Mouse (Mus musculus): ENCODE measurements around the gene Tifa. TPM values are rescaled to one million over a fixed set of nuclear protein-coding genes. Genes with fewer than 3 reads are reported as not detected.
A peak's percentile ranks its signal among the peaks of the same experiment; 100 is the strongest.

Gene Tifa
- polyA plus RNA-seq, 1 experiment from 2014 or later, result 2.5 TPM

- ATAC-seq (ENCODE audit: low read depth), result no peak
- 90% methylated on average over 2 of the region's 2 CpGs for WGBS
- Histone ChIP-seq H3K36me3 (ENCODE audit: control insufficient read depth, insufficient read depth, low read length) (no peaks in the 10 kb centered on the region), H3K4me1 (ENCODE audit: control insufficient read depth, insufficient read depth, low read length) (no peaks in the 10 kb centered on the region), H3K27me3 (ENCODE audit: control insufficient read depth, insufficient read depth, low read length) (no peaks in the 10 kb centered on the region), H3K27ac (ENCODE audit: low read depth, low read length) (no peak overlapping the region), H3K9ac (replicated peaks; ENCODE audit: low read depth, low read length) (no peak overlapping the region), H3K9me3 (ENCODE audit: control insufficient read depth, low read length) (no peaks in the 10 kb centered on the region), H3K4me2 (ENCODE audit: low read depth, low read length) (no peak overlapping the region), H3K4me3 (ENCODE audit: low read depth, low read length) (no peak overlapping the region)
Observed at GRCm38 (mm10) chr3:127843324-127843940, 53.8 kb downstream of the Tifa start.

- no peak overlapping the region for H3K27ac ChIP-seq (ENCODE audit: low read depth, low read length)
- ATAC-seq (ENCODE audit: low read depth), result no peak
- H3K4me1 ChIP-seq (ENCODE audit: control insufficient read depth, insufficient read depth, low read length), result no peaks in the 10 kb centered on the region
- H3K4me2 ChIP-seq (ENCODE audit: low read depth, low read length), result no peak overlapping the region
- WGBS, result 94% methylated on average over 5 of the region's 5 CpGs
- H3K9ac ChIP-seq (replicated peaks; ENCODE audit: low read depth, low read length), result no peak overlapping the region
- no peak overlapping the region for H3K4me3 ChIP-seq (ENCODE audit: low read depth, low read length)
- H3K9me3 ChIP-seq (ENCODE audit: control insufficient read depth, low read length), result no peaks in the 10 kb centered on the region
- no peaks in the 10 kb centered on the region for H3K27me3 ChIP-seq (ENCODE audit: control insufficient read depth, insufficient read depth, low read length)
- no peaks in the 10 kb centered on the region for H3K36me3 ChIP-seq (ENCODE audit: control insufficient read depth, insufficient read depth, low read length)
Observed at GRCm38 (mm10) chr3:127843941-127844327, 54.3 kb downstream of the Tifa start.

- Histone ChIP-seq H3K36me3 (ENCODE audit: control insufficient read depth, insufficient read depth, low read length) (no peaks in the 10 kb centered on the region), H3K4me1 (ENCODE audit: control insufficient read depth, insufficient read depth, low read length) (no peaks in the 10 kb centered on the region), H3K9ac (replicated peaks; ENCODE audit: low read depth, low read length) (no peak overlapping the region), H3K9me3 (ENCODE audit: control insufficient read depth, low read length) (no peaks in the 10 kb centered on the region), H3K27ac (ENCODE audit: low read depth, low read length) (no peak overlapping the region), H3K4me2 (ENCODE audit: low read depth, low read length) (no peak overlapping the region), H3K4me3 (ENCODE audit: low read depth, low read length) (no peak overlapping the region), H3K27me3 (ENCODE audit: control insufficient read depth, insufficient read depth, low read length) (no peaks in the 10 kb centered on the region)
- no peak for ATAC-seq (ENCODE audit: low read depth)
- 88% methylated on average over 11 of the region's 11 CpGs for WGBS
Observed at GRCm38 (mm10) chr3:127848088-127848808, 58.6 kb downstream of the Tifa start.

- H3K27me3 ChIP-seq (ENCODE audit: control insufficient read depth, insufficient read depth, low read length), result no peaks in the 10 kb centered on the region
- H3K9ac ChIP-seq (replicated peaks; ENCODE audit: low read depth, low read length), result no peak overlapping the region
- no peak overlapping the region for H3K4me3 ChIP-seq (ENCODE audit: low read depth, low read length)
- no peaks in the 10 kb centered on the region for H3K36me3 ChIP-seq (ENCODE audit: control insufficient read depth, insufficient read depth, low read length)
- WGBS, result 78% methylated on average over 5 of the region's 5 CpGs
- no peaks in the 10 kb centered on the region for H3K4me1 ChIP-seq (ENCODE audit: control insufficient read depth, insufficient read depth, low read length)
- no peaks in the 10 kb centered on the region for H3K9me3 ChIP-seq (ENCODE audit: control insufficient read depth, low read length)
- H3K27ac ChIP-seq (ENCODE audit: low read depth, low read length), result no peak overlapping the region
- H3K4me2 ChIP-seq (ENCODE audit: low read depth, low read length), result no peak overlapping the region
- no peak for ATAC-seq (ENCODE audit: low read depth)
Observed at GRCm38 (mm10) chr3:127849922-127850321, 60.3 kb downstream of the Tifa start.

GRCm38 (mm10) chr3:127850776-127851646, 61.4 kb downstream of the Tifa start:
- WGBS, result 69% methylated on average over 9 of the region's 9 CpGs
- Histone ChIP-seq H3K27me3 (ENCODE audit: control insufficient read depth, insufficient read depth, low read length) (no peaks in the 10 kb centered on the region), H3K27ac (ENCODE audit: low read depth, low read length) (no peak overlapping the region), H3K9me3 (ENCODE audit: control insufficient read depth, low read length) (no peaks in the 10 kb centered on the region), H3K9ac (replicated peaks; ENCODE audit: low read depth, low read length) (no peak overlapping the region), H3K4me1 (ENCODE audit: control insufficient read depth, insufficient read depth, low read length) (no peaks in the 10 kb centered on the region), H3K36me3 (ENCODE audit: control insufficient read depth, insufficient read depth, low read length) (no peaks in the 10 kb centered on the region), H3K4me3 (ENCODE audit: low read depth, low read length) (no peak overlapping the region), H3K4me2 (ENCODE audit: low read depth, low read length) (no peak overlapping the region)
- no peak for ATAC-seq (ENCODE audit: low read depth)

GRCm38 (mm10) chr3:127852722-127853121, 63.1 kb downstream of the Tifa start:
- Histone ChIP-seq H3K27me3 (ENCODE audit: control insufficient read depth, insufficient read depth, low read length) (no peaks in the 10 kb centered on the region), H3K27ac (ENCODE audit: low read depth, low read length) (no peak overlapping the region), H3K9me3 (ENCODE audit: control insufficient read depth, low read length) (no peaks in the 10 kb centered on the region), H3K9ac (replicated peaks; ENCODE audit: low read depth, low read length) (no peak overlapping the region), H3K36me3 (ENCODE audit: control insufficient read depth, insufficient read depth, low read length) (no peaks in the 10 kb centered on the region), H3K4me3 (ENCODE audit: low read depth, low read length) (no peak overlapping the region), H3K4me2 (ENCODE audit: low read depth, low read length) (no peak overlapping the region), H3K4me1 (ENCODE audit: control insufficient read depth, insufficient read depth, low read length) (no peaks in the 10 kb centered on the region)
- WGBS, result 73% methylated on average over 9 of the region's 9 CpGs
- ATAC-seq (ENCODE audit: low read depth), result no peak

- Histone ChIP-seq H3K27ac (ENCODE audit: low read depth, low read length) (no peak overlapping the region), H3K9ac (replicated peaks; ENCODE audit: low read depth, low read length) (no peak overlapping the region), H3K27me3 (ENCODE audit: control insufficient read depth, insufficient read depth, low read length) (no peaks in the 10 kb centered on the region), H3K4me2 (ENCODE audit: low read depth, low read length) (no peak overlapping the region), H3K9me3 (ENCODE audit: control insufficient read depth, low read length) (no peaks in the 10 kb centered on the region), H3K4me3 (ENCODE audit: low read depth, low read length) (no peak overlapping the region), H3K4me1 (ENCODE audit: control insufficient read depth, insufficient read depth, low read length) (no peaks in the 10 kb centered on the region), H3K36me3 (ENCODE audit: control insufficient read depth, insufficient read depth, low read length) (no peaks in the 10 kb centered on the region)
- peak; percentile 86 for ATAC-seq (ENCODE audit: low read depth)
- 16% methylated on average over 15 of the region's 15 CpGs for WGBS
Observed at GRCm38 (mm10) chr3:127853431-127854206, 64.0 kb downstream of the Tifa start.

GRCm38 (mm10) chr3:127861340-127861739, 71.7 kb downstream of the Tifa start:
- WGBS, result 90% methylated on average over 11 of the region's 11 CpGs
- H3K9ac ChIP-seq (replicated peaks; ENCODE audit: low read depth, low read length), result no peak overlapping the region
- no peaks in the 10 kb centered on the region for H3K27me3 ChIP-seq (ENCODE audit: control insufficient read depth, insufficient read depth, low read length)
- no peaks in the 10 kb centered on the region for H3K9me3 ChIP-seq (ENCODE audit: control insufficient read depth, low read length)
- no peak overlapping the region for H3K27ac ChIP-seq (ENCODE audit: low read depth, low read length)
- no peak for ATAC-seq (ENCODE audit: low read depth)
- H3K4me1 ChIP-seq (ENCODE audit: control insufficient read depth, insufficient read depth, low read length), result no peaks in the 10 kb centered on the region
- no peak overlapping the region for H3K4me3 ChIP-seq (ENCODE audit: low read depth, low read length)
- no peak overlapping the region for H3K4me2 ChIP-seq (ENCODE audit: low read depth, low read length)
- H3K36me3 ChIP-seq (ENCODE audit: control insufficient read depth, insufficient read depth, low read length), result no peaks in the 10 kb centered on the region
